Mouse (Mus musculus) left cerebral cortex, adult 2 months (tissue): ENCODE data around the gene 5330417H12Rik. TPM values are rescaled to one million over a fixed set of nuclear protein-coding genes. Genes with fewer than 3 reads are reported as not detected.

Experiments used
- DNase-seq, 2 experiments: peaks; one replicate each; pipeline ENCODE4 v3.0.0; 2021 to 2022; ENCODE audit warnings: low spot score in 2 of 2, mixed read lengths in 1 of 2; ENCODE audit errors: extremely low spot score in 1 of 2
- H3K27ac ChIP-seq: fragments of 200-600 bp; 2 replicates; pipeline ENCODE4 v1.8.1; 2022
- H3K4me3 ChIP-seq: fragments of 200-600 bp; 2 replicates; pipeline ENCODE4 v1.8.1; 2022
- CTCF ChIP-seq: fragments of 200-600 bp; IDR thresholded peaks from 2 replicates; pipeline ENCODE4 v1.8.1; 2022; ENCODE audit warnings: antibody characterized with exemption, mild to moderate bottlenecking, moderate library complexity
- intact Hi-C: fragments of 180-260 bp; cut with DNase I; formaldehyde crosslinking; loops from one replicate; pipeline ENCODE4 v1.15.1; 2025
- total RNA-seq, 2 experiments: library from RNA; stranded (reverse); gene quantifications; 2 replicates each; pipeline ENCODE4 v1.2.3; 2021

5330417H12Rik gene
- total RNA-seq, 2 experiments from 2014 or later, result not detected

GRCm38 (mm10) chr7:107620137-107620536 lies 4.8 kb downstream of the 5330417H12Rik start:
- no peak for DNase-seq
- intact Hi-C loops, result no loop called here
- no peak overlapping the region for H3K27ac ChIP-seq
- H3K4me3 ChIP-seq, result no peak overlapping the region
- TF ChIP-seq CTCF, result no peak

GRCm38 (mm10) chr7:107619225-107619624 lies 5.7 kb downstream of the 5330417H12Rik start:
- intact Hi-C loops, result no loop called here
- no peak overlapping the region for H3K4me3 ChIP-seq
- no peak overlapping the region for H3K27ac ChIP-seq
- no peak for DNase-seq
- TF ChIP-seq CTCF, result no peak

- DNase-seq, result no peak
- TF ChIP-seq CTCF, result no peak
- intact Hi-C loops, result no loop called here
- H3K27ac ChIP-seq, result no peak overlapping the region
- no peak overlapping the region for H3K4me3 ChIP-seq
Observed at GRCm38 (mm10) chr7:107618028-107618992, 6.7 kb downstream of the 5330417H12Rik start.

GRCm38 (mm10) chr7:107610880-107611279 lies 14.1 kb downstream of the 5330417H12Rik start:
- Histone ChIP-seq H3K4me3 (no peak overlapping the region), H3K27ac (no peak overlapping the region)
- DNase-seq, result no peak
- intact Hi-C loops, result no loop called here
- no peak for TF ChIP-seq CTCF

- DNase-seq, result no peak
- no peak for TF ChIP-seq CTCF
- H3K4me3 ChIP-seq, result no peak overlapping the region
- no peak overlapping the region for H3K27ac ChIP-seq
- intact Hi-C loops, result no loop called here
Observed at GRCm38 (mm10) chr7:107609622-107610255, 15.2 kb downstream of the 5330417H12Rik start.

- Histone ChIP-seq H3K27ac (no peak overlapping the region), H3K4me3 (no peak overlapping the region)
- TF ChIP-seq CTCF, result no peak
- intact Hi-C loops, result no loop called here
- no peak for DNase-seq
Observed at GRCm38 (mm10) chr7:107607766-107608165, 17.2 kb downstream of the 5330417H12Rik start.

- DNase-seq, result no peak
- H3K4me3 ChIP-seq, result no peak overlapping the region
Observed at GRCm38 (mm10) chr7:107602913-107603312, 22.0 kb downstream of the 5330417H12Rik start.

GRCm38 (mm10) chr7:107602505-107602904 lies 22.5 kb downstream of the 5330417H12Rik start:
- no peak for TF ChIP-seq CTCF
- DNase-seq, result no peak
- H3K27ac ChIP-seq, result no peak overlapping the region
- H3K4me3 ChIP-seq, result no peak overlapping the region
- intact Hi-C loops, result no loop called here

More at GRCm38 (mm10) chr7:107602913-107603312, 22.0 kb downstream of the 5330417H12Rik start:
- intact Hi-C loops, result no loop called here
- no peak overlapping the region for H3K27ac ChIP-seq
- TF ChIP-seq CTCF, result no peak

- Histone ChIP-seq H3K27ac (no peak overlapping the region), H3K4me3 (no peak overlapping the region)
- intact Hi-C loops, result no loop called here
- no peak for TF ChIP-seq CTCF
- DNase-seq, result no peak
Observed at GRCm38 (mm10) chr7:107600651-107601050, 24.3 kb downstream of the 5330417H12Rik start.

- no peak for DNase-seq
- Histone ChIP-seq H3K27ac (no peak overlapping the region), H3K4me3 (no peak overlapping the region)
- intact Hi-C loops, result loop anchor here (5.0 kb wide), 2 partner anchors 59 to 149 kb away; no protein-coding TSS in a partner anchor
- TF ChIP-seq CTCF, result no peak
Observed at GRCm38 (mm10) chr7:107597956-107598355, 27.0 kb downstream of the 5330417H12Rik start.

GRCm38 (mm10) chr7:107596753-107597152 lies 28.2 kb downstream of the 5330417H12Rik start:
- no peak overlapping the region for H3K27ac ChIP-seq
- TF ChIP-seq CTCF, result no peak
- no peak overlapping the region for H3K4me3 ChIP-seq
- DNase-seq, result no peak
- intact Hi-C loops, result loop anchor here (5.0 kb wide), 2 partner anchors 61 to 151 kb away; no protein-coding TSS in a partner anchor

- no peak for TF ChIP-seq CTCF
- Histone ChIP-seq H3K4me3 (peak overlapping the region; percentile 55), H3K27ac (peak overlapping the region; percentile 13; the same call in 1 of the 2 replicates)
- intact Hi-C loops, result loop anchor here (5.0 kb wide), 2 partner anchors 62 to 152 kb away; no protein-coding TSS in a partner anchor
- DNase-seq, result no peak
Observed at GRCm38 (mm10) chr7:107595426-107595825, 29.5 kb downstream of the 5330417H12Rik start.
